Mouse (Mus musculus): ENCODE results near the gene Mcur1.

Gene Mcur1

DNA sequence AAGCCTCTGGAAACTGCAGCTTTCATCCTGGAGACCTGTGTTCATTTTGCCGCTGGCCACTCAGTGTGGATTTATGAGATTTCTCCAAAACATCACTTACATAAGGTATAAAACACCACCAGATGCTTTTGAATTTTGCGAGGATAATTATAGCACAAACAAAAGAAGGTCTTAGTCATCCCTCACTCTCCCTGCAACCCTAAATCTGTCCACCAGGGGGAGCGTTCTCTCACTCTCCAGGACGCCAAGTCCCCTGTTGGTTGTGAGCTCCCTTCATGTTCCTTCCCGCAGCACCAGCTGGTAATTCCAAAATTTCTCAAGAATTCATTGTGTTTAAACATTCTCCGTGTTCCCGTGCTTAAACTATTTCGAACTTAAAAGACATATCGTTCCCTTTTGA is 5.4 kb upstream of the Mcur1 start:
- DNase-seq (ENCODE audit: extremely low spot score, low spot score), result peak; percentile 89

DNA sequence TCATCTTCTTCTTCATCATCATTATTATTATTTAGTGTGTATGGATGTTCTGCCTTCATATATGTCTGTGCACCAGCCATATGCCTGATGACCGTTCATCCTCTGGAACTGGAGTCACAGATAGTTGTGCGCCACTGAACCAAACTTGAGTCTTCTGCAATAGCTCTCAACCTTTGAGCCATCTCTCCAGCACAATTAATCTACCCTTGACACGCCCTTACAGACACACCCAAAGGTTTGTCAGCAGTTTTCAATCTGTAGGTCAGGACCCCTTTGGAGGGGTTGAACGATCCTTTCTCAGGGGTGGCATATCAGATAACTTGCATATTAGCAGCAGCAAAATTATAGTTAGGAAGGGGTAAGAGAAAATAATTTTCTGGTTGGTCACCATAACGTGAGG is 4.7 kb upstream of the Mcur1 start:
- DNase-seq (ENCODE audit: extremely low spot score, low spot score), result no peak

DNA sequence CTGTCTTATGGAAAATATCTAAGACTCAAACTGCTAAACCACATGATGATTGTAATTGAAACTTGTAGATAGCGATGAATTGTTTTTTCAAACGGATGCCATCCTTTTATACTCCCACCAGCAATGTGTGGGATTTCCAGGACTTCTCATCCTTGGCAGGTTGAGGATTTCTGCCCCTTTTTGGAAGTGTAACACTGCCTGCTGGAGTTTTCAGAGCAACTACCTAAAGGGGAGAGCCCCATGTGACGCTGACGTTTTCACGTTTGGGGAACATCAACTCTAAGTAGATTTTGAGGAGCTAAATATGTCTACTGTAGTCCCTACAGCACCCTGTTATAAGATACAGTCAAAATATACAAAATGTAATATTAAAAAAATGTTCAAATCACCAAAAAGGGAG is 2.7 kb upstream of the Mcur1 start:
- no peak for DNase-seq (ENCODE audit: extremely low spot score, low spot score)

DNA sequence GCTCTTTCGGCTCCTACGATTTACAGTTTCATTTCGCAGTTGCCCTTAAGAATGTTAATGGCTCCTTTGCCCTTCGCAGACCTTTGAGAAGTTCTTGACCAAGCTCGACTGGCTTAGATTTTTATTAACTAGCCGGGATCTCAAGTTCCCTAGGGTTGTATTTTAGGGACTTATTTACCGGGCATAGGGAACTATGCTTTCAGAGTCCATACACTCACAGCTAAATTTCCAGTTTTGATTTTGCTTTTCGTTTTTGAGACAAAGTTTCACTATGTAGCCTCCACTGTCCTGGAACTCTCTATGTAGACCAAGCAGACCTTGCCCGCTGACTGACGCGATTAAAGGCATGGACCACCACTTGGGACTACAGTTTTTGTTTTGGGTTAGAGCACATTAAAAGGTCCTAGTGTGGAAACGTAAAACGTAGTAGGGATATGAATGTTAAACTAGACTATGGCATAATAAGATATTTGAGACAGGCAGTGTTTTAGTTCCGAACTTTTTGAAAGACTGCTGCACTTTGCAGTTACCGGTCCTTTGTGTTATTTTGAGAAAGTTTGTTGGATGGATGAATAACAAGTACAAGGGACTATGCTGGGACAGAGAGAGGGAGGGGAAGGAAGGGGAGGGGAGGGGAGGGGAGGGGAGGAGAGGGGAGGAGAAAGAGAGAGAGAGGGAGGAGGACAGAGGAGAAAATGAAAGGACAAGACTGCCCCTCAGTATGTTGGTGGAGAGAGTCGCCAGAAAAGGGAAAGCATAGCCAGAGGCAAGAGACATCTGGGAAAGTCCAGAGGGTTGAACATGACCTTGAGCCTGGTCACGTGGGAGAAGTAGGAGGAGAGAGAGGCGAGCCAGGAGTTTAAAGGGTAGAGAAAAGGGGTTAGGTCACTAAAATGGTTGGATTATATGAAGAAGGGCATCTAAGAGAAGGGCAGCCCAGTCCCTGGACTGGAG is 744 bp upstream of the Mcur1 start:
- DNase-seq (ENCODE audit: extremely low spot score, low spot score), result peak; percentile 33

DNA sequence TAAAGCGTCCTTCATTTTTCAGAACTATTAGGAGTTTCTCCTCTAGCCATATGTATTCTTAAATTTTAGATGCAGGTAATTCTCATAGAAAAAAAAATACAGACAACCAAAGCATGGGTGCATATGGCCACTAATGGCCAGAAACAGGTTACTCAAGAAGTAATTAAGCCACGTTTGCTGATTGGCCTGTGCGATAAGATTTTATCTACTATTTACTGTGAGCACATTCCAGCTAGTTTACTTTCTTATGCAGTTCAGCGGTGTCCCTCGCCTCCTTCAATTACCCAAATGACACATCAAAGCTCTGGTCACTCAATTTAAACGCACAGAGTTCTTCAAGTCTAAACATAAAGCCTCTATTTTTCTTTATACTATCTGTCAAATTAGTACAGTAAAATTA is 1.0 kb downstream of the Mcur1 start:
- DNase-seq (ENCODE audit: extremely low spot score, low spot score), result no peak

DNA sequence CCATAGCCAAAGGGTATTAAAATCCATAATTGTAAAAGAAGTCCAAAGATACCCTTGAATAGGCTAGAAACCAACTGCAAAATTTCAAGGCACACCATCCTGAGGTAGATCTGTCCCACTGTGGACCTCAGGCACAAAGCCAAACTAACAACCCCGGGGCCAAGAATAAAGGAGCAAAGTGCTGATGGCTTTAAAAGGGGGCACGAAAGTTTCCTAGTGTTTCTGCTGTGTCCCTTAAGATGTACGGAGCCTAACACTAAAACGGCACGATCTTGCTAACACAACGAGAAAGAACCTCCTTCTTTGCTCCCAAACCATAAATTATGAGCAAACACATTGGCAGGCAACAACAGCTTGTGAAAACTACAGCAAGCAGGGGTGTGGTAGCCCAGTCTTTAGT is 1.6 kb downstream of the Mcur1 start:
- no peak for DNase-seq (ENCODE audit: extremely low spot score, low spot score)

DNA sequence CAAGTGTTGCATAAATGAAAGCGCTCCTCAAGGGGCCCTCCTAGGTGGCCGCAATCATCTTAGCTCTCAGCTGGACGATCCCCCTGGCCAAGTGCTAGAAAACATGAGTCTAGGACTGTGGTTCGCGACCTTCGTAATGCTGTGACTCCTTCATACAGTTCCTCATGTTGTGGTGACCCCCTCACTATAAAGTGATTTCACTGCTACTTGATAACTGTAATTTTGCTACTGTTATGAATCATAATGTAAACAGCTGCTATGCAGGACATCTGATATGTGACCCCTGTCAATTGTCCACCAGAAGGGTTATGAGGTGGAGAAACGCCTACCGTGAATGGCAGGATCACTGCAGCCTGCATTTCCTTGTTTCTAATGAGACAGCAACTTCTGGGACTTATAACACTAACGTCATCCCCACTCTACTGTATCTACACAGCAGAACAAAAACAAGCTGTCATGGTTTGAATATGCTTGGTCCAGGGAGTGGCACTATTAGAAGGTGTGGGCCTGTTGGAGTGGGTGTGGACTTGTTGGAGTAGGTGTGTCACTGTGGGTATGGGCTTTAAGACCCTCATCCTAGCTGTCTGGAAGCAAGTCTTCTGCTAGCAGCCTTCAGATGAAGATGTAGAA is 3.0 kb downstream of the Mcur1 start:
- no peak for DNase-seq (ENCODE audit: extremely low spot score, low spot score)

DNA sequence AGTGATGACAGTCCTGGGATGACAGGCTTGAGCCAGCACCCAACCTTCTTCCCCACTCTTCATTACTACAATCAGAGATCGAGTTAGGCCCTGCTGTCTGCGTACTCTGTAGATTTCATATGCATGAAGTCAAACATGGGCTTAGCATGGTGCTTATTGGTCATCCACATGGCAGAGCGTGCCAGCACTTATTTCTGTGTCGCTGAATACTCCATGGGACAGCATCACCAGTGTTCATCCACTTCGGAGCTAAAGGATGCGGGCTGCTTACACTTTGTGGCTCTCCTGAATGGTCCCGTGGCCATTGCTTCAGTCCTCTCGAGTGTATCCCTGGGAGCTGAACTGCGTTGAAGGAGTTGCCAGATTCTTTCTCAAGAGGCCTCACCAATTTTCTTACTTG is 4.7 kb downstream of the Mcur1 start:
- no peak for DNase-seq (ENCODE audit: extremely low spot score, low spot score)

DNA sequence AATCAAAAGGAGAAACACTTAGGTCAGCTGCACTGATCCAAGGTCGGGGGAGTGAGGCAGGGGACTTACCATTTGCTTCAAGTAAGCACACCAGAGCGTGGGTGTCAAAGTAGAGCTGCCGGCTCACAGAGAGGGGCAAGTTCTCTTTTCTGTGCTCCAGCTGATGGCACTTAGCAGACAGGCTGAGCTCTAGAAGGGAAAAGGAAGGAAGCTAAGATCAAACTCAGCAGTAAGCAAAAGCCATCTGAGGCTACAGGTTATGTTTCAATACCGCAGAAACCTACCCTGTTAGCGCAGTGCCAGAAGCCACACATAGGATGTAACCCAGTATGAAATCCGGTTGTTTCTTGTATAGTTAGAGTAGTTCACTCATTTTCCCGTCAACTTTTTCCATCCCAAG is 5.2 kb downstream of the Mcur1 start:
- DNase-seq (ENCODE audit: extremely low spot score, low spot score), result no peak

DNA sequence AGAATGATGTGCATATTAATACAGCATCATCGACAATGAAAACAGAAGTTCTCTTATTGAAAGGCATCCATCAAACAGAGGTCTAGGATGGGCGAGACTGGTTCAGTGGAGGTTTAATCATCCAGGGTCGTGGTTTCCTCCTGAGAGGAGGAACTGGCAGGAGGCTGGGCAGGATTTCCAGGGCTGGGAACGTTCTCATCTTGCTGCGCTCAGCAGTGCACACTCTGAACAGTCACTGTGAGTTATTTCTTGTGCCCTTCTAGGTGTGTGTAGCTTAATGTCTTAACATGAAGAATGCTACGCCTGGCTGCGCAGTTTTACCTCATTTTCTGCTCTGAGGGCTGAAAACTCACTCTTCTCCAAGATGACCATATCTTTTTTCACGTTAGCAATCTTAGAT is 9.3 kb downstream of the Mcur1 start:
- DNase-seq (ENCODE audit: extremely low spot score, low spot score), result no peak

DNA sequence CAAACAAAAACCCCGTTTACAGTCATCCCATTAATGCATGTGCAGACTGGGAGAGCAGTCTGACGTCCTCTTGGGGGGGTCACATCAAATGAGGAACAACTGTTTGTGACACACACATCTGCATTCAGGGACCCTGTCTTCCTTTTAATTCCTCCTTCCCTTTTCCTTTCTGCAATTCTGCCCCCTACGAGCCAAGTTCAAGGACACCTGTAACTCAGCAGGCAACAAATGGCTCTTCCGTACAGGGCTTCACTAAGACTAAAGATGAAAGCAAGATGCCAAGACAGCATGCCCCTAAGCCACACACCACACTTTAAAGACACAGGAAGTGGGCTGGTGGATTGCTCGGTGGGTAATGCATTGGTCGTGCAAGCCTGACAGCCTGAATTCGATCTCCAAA is 10.1 kb downstream of the Mcur1 start:
- DNase-seq (ENCODE audit: extremely low spot score, low spot score), result no peak

DNA sequence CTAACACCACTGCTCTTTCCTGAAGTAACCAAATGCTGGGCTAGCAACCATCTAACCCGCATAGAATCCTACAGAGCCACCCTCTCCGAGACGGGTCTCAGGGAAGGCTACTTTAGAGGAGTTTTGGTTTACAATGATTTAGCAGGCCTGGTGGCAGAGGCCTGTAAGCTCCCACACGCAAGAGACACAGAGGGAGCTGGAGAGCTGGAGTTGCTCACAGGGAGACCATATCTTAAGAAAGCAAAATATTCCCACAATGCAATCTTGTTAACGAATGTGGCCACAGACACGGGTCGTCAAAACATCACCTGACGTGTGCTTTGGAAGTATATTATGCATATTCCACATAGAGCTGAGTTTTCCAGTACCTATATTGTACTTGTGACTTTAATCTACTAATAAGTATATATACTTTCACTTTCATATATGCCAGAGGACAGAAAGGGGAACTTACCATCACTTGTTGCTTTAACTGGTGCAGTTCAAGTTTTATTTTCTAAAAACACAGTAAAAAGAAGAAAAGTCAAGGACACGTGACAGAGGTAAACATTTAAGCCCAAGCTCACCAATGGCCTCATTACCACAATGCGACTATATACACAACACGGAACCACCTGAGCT is 10.8 kb downstream of the Mcur1 start:
- no peak for DNase-seq (ENCODE audit: extremely low spot score, low spot score)

DNA sequence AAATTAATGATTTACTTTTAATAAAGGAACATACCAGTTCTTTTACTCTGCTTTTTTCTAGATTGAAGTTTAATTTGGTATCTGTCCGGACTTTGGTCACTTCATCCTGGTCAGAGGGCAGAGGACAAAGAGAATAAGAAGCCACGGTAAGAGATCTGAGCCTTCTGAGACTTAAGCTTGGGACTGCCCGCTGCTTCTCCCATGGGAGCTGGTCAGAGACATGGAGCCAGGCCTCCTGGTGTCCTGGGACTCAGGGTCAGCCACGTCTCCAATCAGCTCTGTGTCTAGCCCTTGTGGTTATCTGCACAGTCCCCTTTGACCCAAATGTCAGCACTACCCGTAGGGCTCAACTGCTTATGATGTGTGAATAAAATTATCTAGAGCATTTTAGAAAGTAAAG is 11.4 kb downstream of the Mcur1 start:
- DNase-seq (ENCODE audit: extremely low spot score, low spot score), result no peak

DNA sequence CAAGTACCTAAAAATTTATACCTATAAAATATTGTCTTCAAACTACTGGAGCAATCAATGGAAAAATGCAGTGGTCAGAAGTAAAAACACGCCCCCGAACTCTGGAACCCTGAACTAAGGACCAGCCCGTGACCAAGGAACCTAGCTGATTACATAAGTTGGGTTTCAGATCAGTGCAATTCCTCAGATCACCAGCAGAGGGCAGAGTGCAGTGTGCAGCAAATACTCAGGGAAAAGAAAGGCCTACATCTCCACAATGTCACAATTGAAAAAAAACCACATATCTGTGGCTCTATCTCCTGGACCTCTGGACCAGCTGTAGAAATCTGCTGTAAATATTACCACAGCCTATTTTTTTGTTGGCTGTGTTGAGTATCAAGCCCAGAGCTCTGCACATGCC is 13.1 kb downstream of the Mcur1 start:
- DNase-seq (ENCODE audit: extremely low spot score, low spot score), result peak; percentile 81

DNA sequence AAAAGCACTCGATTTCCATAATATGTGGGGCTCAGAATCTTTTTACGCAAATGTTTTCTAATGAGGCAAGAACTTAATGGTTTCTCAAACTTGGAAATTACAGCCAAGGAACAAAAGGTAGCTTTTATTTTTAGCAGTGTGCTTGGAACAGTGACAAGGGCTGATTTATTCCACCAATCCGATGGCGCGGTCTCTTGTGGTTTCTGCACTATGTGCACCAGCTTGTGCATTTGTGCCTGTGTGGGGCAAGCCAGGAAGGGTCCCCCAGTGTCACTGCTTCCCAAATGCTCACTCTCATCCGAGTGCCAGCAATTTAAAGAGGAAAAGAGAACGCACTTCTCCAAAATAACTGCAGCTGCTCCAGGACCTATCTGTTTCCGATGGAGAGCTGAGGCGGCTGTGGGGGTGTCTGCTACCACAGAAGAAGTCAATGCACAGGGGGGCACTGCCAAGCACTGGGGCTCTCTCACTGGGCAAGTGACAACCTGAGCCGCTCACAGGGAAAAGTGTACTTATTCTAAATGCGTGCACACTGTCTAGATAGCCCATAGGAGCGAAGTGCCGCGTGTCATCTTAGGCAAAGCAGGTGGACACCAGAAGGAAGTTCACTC is 19.7 kb downstream of the Mcur1 start:
- DNase-seq (ENCODE audit: extremely low spot score, low spot score), result no peak

DNA sequence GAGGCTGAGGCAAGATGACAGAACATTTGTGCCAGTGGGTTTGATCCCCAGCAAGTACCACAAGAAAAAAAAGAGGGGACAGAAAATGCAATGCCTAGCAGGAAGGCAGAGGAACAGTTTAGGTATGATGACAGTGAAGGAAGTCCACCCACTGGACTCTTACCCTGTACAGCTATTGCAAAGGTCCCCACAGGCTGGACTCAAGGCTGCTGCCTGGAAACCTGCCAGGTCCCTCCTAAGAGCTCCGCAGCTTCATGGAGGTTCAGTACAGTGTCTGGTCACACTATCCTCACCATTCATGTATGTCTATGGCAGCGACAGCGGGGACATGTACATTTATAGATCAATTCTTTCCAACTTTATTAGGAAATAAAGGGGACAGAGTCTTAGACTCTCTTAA is 20.6 kb downstream of the Mcur1 start:
- no peak for DNase-seq (ENCODE audit: extremely low spot score, low spot score)

DNA sequence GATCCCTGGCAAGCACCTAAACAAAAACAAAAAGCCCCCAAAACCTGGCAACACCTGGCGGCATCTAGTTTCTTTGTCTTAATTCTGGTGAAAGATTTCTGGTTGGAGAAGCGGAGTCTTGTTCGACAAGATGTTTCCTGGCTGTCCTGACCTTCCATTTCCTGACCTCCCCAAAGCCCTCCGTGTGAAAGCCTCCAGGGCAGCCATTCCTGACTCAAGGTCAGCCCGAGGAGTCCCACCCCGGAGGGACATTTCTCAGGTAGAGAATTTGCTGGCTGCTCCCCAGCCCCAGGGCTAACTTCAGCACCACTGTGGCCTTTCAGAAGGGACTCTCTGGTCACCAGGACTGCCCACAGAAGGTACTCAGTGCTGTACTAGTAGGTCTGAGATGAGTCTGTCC is 22.1 kb downstream of the Mcur1 start:
- DNase-seq (ENCODE audit: extremely low spot score, low spot score), result no peak

DNA sequence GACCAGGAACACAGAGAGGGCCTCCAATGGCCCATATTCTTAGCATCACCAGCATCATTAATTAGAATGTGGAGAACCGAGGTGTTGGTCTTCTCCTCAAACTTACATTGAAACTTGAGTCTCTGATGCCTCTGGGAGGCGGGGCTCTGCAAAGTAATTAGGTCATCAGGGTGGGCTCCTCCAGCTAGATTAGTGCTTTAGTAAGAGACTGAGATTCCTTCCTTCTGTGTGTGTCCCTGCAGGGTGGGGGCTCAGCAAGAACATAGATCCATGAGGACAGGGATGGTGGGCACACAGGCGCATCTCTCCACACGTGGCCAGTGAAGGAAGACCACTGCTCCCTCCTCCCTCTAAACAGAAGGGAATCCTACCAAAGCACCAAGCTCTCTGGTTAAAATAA is 26.0 kb downstream of the Mcur1 start:
- no peak for DNase-seq (ENCODE audit: extremely low spot score, low spot score)

DNA sequence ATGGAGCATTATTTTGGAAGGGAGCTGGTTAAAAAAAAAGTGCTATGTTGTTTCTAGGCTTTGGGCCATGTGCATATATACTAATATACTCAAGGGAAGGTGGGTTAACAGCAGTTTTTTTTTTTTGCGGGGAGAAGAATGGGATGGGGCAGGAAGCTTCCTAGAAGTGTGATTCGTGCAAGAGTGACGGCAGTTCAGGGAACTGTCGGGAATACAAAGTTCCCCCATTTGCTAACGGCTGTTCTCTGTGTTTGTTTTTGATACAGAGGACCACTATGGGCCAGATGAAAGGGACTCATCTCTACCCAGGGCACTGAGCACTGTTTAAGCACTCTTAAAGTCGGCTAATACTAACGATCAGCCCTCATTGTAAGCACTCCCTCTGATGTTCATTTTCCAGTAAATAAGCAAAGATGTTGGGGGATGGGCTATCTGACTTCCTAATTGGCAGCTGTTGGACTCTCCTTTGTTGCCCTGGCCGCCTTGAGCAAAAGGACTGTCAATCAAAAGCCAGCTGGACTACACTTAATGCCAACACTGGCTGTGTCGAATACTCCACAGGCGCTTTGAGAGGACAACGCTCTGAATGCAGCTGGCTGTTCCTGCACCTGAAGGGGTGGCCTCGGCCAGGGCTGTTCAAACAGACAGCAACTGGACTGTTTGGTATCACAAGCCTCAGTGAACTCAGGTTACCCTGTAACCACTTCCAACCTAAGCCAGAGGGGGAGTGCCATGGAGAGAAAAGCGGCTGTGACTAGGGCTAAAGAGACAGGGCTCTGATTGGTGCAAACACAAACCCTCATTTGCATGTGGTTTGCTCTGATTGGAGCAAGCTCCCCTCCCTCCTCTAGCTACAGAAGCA is 28.9 kb downstream of the Mcur1 start:
- DNase-seq (ENCODE audit: extremely low spot score, low spot score), result peak; percentile 56

DNA sequence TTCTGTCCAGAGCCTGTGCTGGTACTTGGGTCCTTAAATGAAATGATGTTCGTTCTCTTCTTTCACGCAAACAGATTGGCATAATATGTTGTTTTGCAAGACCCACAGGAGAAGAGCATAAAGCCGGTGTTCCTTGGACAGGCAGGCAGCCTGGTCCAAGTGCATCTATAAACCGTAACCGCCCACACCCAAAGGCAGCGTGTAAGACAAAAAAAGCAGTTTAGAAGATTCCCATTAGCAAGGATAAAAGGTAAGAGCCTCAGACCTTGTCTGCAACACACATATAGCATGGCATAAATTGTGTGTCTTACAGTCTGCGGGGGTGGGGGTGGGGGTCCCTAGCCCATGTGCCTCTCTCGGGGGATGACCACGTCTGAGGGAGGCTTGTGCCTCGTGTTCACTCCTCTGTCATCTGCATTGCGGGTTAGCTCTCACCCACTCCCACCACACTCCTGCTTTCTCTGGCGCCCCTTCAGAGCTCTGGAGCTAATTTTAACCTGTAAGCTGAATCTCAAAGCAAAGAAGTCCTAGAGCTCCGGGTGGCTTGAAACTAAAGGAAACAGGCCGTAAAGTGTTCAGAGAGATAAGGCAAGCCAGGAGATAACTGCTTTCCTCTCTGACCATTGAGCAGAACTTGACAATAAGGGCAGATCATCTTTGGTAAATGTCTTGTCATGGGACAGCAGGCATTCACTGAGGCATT is 29.7 kb downstream of the Mcur1 start:
- DNase-seq (ENCODE audit: extremely low spot score, low spot score), result no peak

DNA sequence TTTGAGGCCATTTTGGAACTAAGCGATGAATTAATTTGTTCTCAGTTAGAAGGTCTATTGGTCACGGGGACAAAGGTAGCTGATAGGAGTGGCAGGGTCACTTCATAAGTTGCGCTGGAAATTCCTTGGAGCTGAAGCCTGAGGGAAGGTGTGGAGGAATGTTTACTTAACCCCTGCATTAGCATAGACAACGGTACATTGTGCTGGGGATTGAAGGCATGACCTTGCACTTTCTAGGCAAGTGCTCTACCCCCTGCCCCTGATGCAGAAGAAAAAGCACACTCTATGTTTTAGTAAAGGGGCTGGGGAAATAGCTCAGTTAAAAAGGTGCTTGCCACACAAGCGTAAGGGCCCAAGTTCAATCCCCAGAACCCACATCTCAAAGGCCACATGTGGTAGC is 33.7 kb downstream of the Mcur1 start:
- no peak for DNase-seq (ENCODE audit: extremely low spot score, low spot score)

Measured in neural tube, embryonic 10.5 days (tissue).